Mouse (Mus musculus) kidney, adult 2 months (tissue): ENCODE results near the gene Emc9.

Experiments
- CTCF ChIP-seq: fragments of 200-500 bp; conservative IDR thresholded peaks from 2 replicates; pipeline ENCODE4 v1.5.1; 2011; ENCODE audit warnings: low read depth, mild to moderate bottlenecking, control low read depth, low read length, moderate library complexity, mixed read lengths; ENCODE audit not compliant: insufficient read depth, insufficient read length
- POLR2A ChIP-seq: fragments of 200-500 bp; IDR thresholded peaks from one replicate; pipeline ENCODE4 v1.6.1; 2011; ENCODE audit warnings: low read depth, low read length, control low read depth

DNA sequence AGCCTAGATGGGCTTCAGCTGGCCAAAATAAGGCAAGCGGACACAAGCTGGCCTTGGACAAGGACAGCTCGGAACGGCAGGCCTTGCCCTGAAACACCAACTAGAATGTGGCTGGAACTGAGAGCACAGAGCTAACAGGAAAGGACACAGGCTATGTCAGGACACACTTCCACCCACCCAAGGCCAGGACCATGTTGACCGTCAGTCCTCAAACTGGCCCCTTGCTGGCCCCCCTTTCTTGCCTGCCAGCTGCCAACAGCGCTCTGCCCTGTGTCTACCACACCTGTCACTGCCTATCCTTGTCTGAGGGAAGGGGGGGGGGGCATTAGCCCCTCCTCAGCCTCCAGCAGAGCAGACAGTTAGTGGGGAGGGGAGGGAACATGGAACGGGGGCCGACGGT, 9.8 kb downstream of the Emc9 start, which contains the start of gene Fitm1:
- TF ChIP-seq CTCF: no peak
- TF ChIP-seq POLR2A: no peak
